Mouse (Mus musculus): ENCODE measurements around the gene Ppp1r9a.

- TF ChIP-seq CTCF (IDR thresholded peaks at IDR 0.05; ENCODE audit: low read depth): no peak
- TF ChIP-seq EP300 (IDR thresholded peaks at IDR 0.05; ENCODE audit: low read depth): no peak
These were observed 86.0 kb downstream of the Ppp1r9a start for GRCm38 (mm10) chr6:4988688-4989087.
